Mouse (Mus musculus): ENCODE results near the gene Parg.

The Parg gene

GRCm38 (mm10) chr14:32201791-32202451 is at the start of gene Parg, which contains the start of gene Timm23:
Gene Parg, plus strand, starts transcription at chr14:32201949.
Gene Timm23, minus strand, starts transcription at chr14:32201898.
- Histone ChIP-seq H3K36me3 (ENCODE audit: insufficient read depth, low read length) (peaks cover 32% of the 10 kb centered on the region), H3K4me1 (replicated peaks; ENCODE audit: low read depth, low read length) (peaks cover 47% of the 10 kb centered on the region)
- no peak for TF ChIP-seq NANOG (IDR thresholded peaks at IDR 0.05; ENCODE audit: borderline replicate concordance, low read length)
- TF ChIP-seq POU5F1 (IDR thresholded peaks at IDR 0.05; ENCODE audit: borderline replicate concordance, low read length): no peak
- no peak for TF ChIP-seq CTCF (conservative IDR thresholded peaks at IDR 0.05; ENCODE audit: low read length)

GRCm38 (mm10) chr14:32152243-32152965 is 49.3 kb upstream of the Parg start:
- Histone ChIP-seq H3K4me1 (replicated peaks; ENCODE audit: low read depth, low read length) (peaks cover 4% of the 10 kb centered on the region; the same call in 1 of the 2 replicates), H3K4me3 (replicated peaks; ENCODE audit: low read length) (no peak overlapping the region), H3K9me3 (ENCODE audit: low read length) (no peaks in the 10 kb centered on the region), H3K27me3 (ENCODE audit: insufficient read depth, low read length) (no peaks in the 10 kb centered on the region), H3K36me3 (ENCODE audit: insufficient read depth, low read length) (no peaks in the 10 kb centered on the region)
- TF ChIP-seq CTCF (conservative IDR thresholded peaks at IDR 0.05; ENCODE audit: low read length) (no peak), NANOG (IDR thresholded peaks at IDR 0.05; ENCODE audit: borderline replicate concordance, low read length) (no peak), POU5F1 (IDR thresholded peaks at IDR 0.05; ENCODE audit: borderline replicate concordance, low read length) (no peak)

More at GRCm38 (mm10) chr14:32201791-32202451, at the start of gene Parg, which contains the start of gene Timm23:
- no peaks in the 10 kb centered on the region for H3K9me3 ChIP-seq (ENCODE audit: low read length)
- peak within 1 kb of the TSS; percentile 99 for H3K4me3 ChIP-seq (replicated peaks; ENCODE audit: low read length)
- H3K27me3 ChIP-seq (ENCODE audit: insufficient read depth, low read length): no peaks in the 10 kb centered on the region

- Histone ChIP-seq H3K36me3 (ENCODE audit: insufficient read depth, low read length) (peaks cover 4% of the 10 kb centered on the region; the same call in 1 of the 2 replicates), H3K4me1 (replicated peaks; ENCODE audit: low read depth, low read length) (peaks cover 11% of the 10 kb centered on the region), H3K27me3 (ENCODE audit: insufficient read depth, low read length) (no peaks in the 10 kb centered on the region), H3K9me3 (ENCODE audit: low read length) (no peaks in the 10 kb centered on the region), H3K4me3 (replicated peaks; ENCODE audit: low read length) (no peak overlapping the region)
- no peak for TF ChIP-seq NANOG (IDR thresholded peaks at IDR 0.05; ENCODE audit: borderline replicate concordance, low read length)
These were observed 48.6 kb upstream of the Parg start for GRCm38 (mm10) chr14:32153156-32153555.

GRCm38 (mm10) chr14:32154758-32155157 is 47.0 kb upstream of the Parg start:
- Histone ChIP-seq H3K36me3 (ENCODE audit: insufficient read depth, low read length) (peaks cover 4% of the 10 kb centered on the region; the same call in 1 of the 2 replicates), H3K4me3 (replicated peaks; ENCODE audit: low read length) (peak overlapping the region; percentile 30; the same call in 1 of the 2 replicates), H3K4me1 (replicated peaks; ENCODE audit: low read depth, low read length) (peaks cover 21% of the 10 kb centered on the region), H3K27me3 (ENCODE audit: insufficient read depth, low read length) (no peaks in the 10 kb centered on the region), H3K9me3 (ENCODE audit: low read length) (no peaks in the 10 kb centered on the region)
- TF ChIP-seq POU5F1 (IDR thresholded peaks at IDR 0.05; ENCODE audit: borderline replicate concordance, low read length) (no peak), CTCF (conservative IDR thresholded peaks at IDR 0.05; ENCODE audit: low read length) (no peak), NANOG (IDR thresholded peaks at IDR 0.05; ENCODE audit: borderline replicate concordance, low read length) (no peak)

GRCm38 (mm10) chr14:32159150-32159670 is 42.5 kb upstream of the Parg start:
- TF ChIP-seq CTCF (conservative IDR thresholded peaks at IDR 0.05; ENCODE audit: low read length) (no peak), POU5F1 (IDR thresholded peaks at IDR 0.05; ENCODE audit: borderline replicate concordance, low read length) (no peak), NANOG (IDR thresholded peaks at IDR 0.05; ENCODE audit: borderline replicate concordance, low read length) (peak; percentile 33; the same call in 1 of the 2 replicates)
- peaks cover 62% of the 10 kb centered on the region for H3K4me1 ChIP-seq (replicated peaks; ENCODE audit: low read depth, low read length)
- H3K4me3 ChIP-seq (replicated peaks; ENCODE audit: low read length): peak overlapping the region; percentile 96
- no peaks in the 10 kb centered on the region for H3K27me3 ChIP-seq (ENCODE audit: insufficient read depth, low read length)
- H3K9me3 ChIP-seq (ENCODE audit: low read length): no peaks in the 10 kb centered on the region
- peaks cover 12% of the 10 kb centered on the region; the same call in 1 of the 2 replicates for H3K36me3 ChIP-seq (ENCODE audit: insufficient read depth, low read length)

GRCm38 (mm10) chr14:32159690-32160246 is 42.0 kb upstream of the Parg start, which contains the start of gene Ncoa4:
Gene Ncoa4, plus strand, starts transcription at chr14:32159865.
- Histone ChIP-seq H3K4me3 (replicated peaks; ENCODE audit: low read length) (peak within 1 kb of the TSS; percentile 96), H3K27me3 (ENCODE audit: insufficient read depth, low read length) (no peaks in the 10 kb centered on the region), H3K36me3 (ENCODE audit: insufficient read depth, low read length) (peaks cover 12% of the 10 kb centered on the region; the same call in 1 of the 2 replicates), H3K4me1 (replicated peaks; ENCODE audit: low read depth, low read length) (peaks cover 65% of the 10 kb centered on the region), H3K9me3 (ENCODE audit: low read length) (no peaks in the 10 kb centered on the region)
- no peak for TF ChIP-seq NANOG (IDR thresholded peaks at IDR 0.05; ENCODE audit: borderline replicate concordance, low read length)
- TF ChIP-seq POU5F1 (IDR thresholded peaks at IDR 0.05; ENCODE audit: borderline replicate concordance, low read length): no peak
- no peak for TF ChIP-seq CTCF (conservative IDR thresholded peaks at IDR 0.05; ENCODE audit: low read length)

GRCm38 (mm10) chr14:32160563-32160962 is 41.2 kb upstream of the Parg start:
- no peaks in the 10 kb centered on the region for H3K9me3 ChIP-seq (ENCODE audit: low read length)
- H3K36me3 ChIP-seq (ENCODE audit: insufficient read depth, low read length): peaks cover 12% of the 10 kb centered on the region; the same call in 1 of the 2 replicates
- TF ChIP-seq NANOG (IDR thresholded peaks at IDR 0.05; ENCODE audit: borderline replicate concordance, low read length) (no peak), CTCF (conservative IDR thresholded peaks at IDR 0.05; ENCODE audit: low read length) (no peak), POU5F1 (IDR thresholded peaks at IDR 0.05; ENCODE audit: borderline replicate concordance, low read length) (no peak)
- H3K4me1 ChIP-seq (replicated peaks; ENCODE audit: low read depth, low read length): peaks cover 70% of the 10 kb centered on the region
- H3K27me3 ChIP-seq (ENCODE audit: insufficient read depth, low read length): no peaks in the 10 kb centered on the region
- peak overlapping the region; percentile 96 for H3K4me3 ChIP-seq (replicated peaks; ENCODE audit: low read length)

Measured in E14TG2a.4 (cell line).